Mouse (Mus musculus) erythroblast, embryonic 14.5 days (primary cell): Measurements from ENCODE around the gene Pla2g3.

Experiments
- GATA1 ChIP-seq: IDR thresholded peaks from 2 replicates; pipeline ENCODE4 v1.6.1; 2012; ENCODE audit warnings: low read length, inconsistent platforms, mixed read lengths
- TAL1 ChIP-seq: IDR thresholded peaks from 3 replicates; pipeline ENCODE4 v1.6.1; 2012; ENCODE audit warnings: low read length, inconsistent platforms, mixed read lengths

DNA sequence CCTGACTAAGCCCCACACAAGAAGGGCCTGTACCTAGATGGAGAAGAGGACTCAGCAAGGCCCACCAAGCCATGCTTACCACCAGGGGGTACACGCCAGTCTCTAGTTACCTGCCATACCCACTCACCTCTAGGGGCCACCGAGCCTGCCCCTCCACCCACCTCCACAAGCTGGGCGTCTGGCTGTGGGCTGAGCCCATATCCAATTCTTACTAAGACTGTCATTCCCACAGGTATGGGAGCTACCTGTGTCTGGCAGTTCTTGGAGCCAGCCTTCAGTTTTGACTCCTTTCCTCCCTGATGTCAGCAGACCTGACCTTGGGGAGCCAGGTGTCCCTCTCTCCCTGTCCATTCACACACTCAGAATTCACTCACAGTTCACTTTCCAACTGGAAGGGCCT is 49.6 kb downstream of the Pla2g3 start:
- TF ChIP-seq GATA1 (no peak), TAL1 (no peak)
